Mouse (Mus musculus): ENCODE measurements around the gene Capn7. TPM values are rescaled to one million over a fixed set of nuclear protein-coding genes. Genes with fewer than 3 reads are reported as not detected.

Gene Capn7
- total and polyA plus RNA-seq, 3 experiments, result 27.9 to 45.0 (median 33.3) TPM

DNA sequence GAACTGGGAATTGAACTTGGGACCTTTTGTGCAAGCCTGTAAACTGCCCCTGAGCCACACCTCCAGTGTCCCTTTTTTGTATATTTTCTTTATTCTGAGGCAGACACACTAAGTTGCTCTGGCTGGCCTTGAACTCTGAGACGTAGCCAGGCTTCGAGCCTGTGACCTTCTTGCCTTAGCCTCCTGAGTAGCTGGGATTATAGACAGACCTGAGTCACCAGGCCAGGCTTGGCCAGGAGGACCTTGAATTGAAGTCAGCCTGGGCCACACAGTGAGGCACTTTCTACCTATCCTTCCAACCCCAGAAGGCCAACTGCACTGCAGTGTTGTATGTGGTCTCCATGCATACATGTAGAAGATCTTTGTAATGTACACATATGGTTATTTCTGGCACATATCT lies 60.0 kb downstream of the Capn7 start:
- in situ Hi-C loops (cut with MboI; ENCODE audit: low pct_ligation_motif_present, low pct_unique_long_range_greater_than_20kb, low sequenced_read_pairs) (no loop called here), dilution Hi-C loops (cut with MboI; ENCODE audit: extremely low pct_ligation_motif_present, extremely low pct_unique_long_range_greater_than_20kb, low sequenced_read_pairs) (no loop called here)
- Histone ChIP-seq H3K36me3 (replicated peaks in 1 of 2; ENCODE audit: control insufficient read depth in 1 of 2, insufficient read depth in 1 of 2, low read length in 1 of 2) (peaks cover 64 to 99% of the 10 kb centered on the region in 2 experiments), H3K9me3 (replicated peaks; ENCODE audit: low read length) (peaks cover 16% of the 10 kb centered on the region), H3K27ac (ENCODE audit: insufficient read depth, low read depth) (no peak overlapping the region), H3K4me3 (replicated peaks in 1 of 3; ENCODE audit: low read depth in 2 of 3, low read length in 2 of 3, poor library complexity in 1 of 3) (no peak overlapping the region), H3K4me1 (ENCODE audit: control insufficient read depth in 1 of 2, insufficient read depth in 2 of 2) (peaks cover 48 to 92% of the 10 kb centered on the region in 2 experiments), H3K9ac (ENCODE audit: insufficient read depth, low read depth) (no peak overlapping the region), H3K79me2 (replicated peaks; ENCODE audit: control insufficient read depth, extremely low read depth, insufficient read depth, poor library complexity, severe bottlenecking) (peaks cover 40% of the 10 kb centered on the region), H3K4me2 (ENCODE audit: insufficient read depth, low read depth, poor library complexity, severe bottlenecking) (no peak overlapping the region), H3K27me3 (replicated peaks) (no peaks in the 10 kb centered on the region)
- no peak for DNase-seq (ENCODE audit: extremely low read depth)
- no peak for TF ChIP-seq EP300 (IDR thresholded peaks at IDR 0.05; ENCODE audit: low read length)
- no peak for TF ChIP-seq POLR2AphosphoS2 (IDR thresholded peaks at IDR 0.05; ENCODE audit: low read depth, low read length)
- TF ChIP-seq MAX (IDR thresholded peaks at IDR 0.05; ENCODE audit: low read length), result no peak
- TF ChIP-seq MEF2A (IDR thresholded peaks at IDR 0.05; ENCODE audit: borderline replicate concordance, low read depth, low read length), result no peak
- TF ChIP-seq MAFK (IDR thresholded peaks at IDR 0.05; ENCODE audit: insufficient replicate concordance, low read length), result no peak
- TF ChIP-seq GABPA (IDR thresholded peaks at IDR 0.05; ENCODE audit: insufficient replicate concordance, low read depth, low read length), result no peak
- no peak for TF ChIP-seq USF1 (IDR thresholded peaks at IDR 0.05; ENCODE audit: low read depth, low read length)
- no peak for TF ChIP-seq ELF1 (IDR thresholded peaks at IDR 0.05; ENCODE audit: low read depth, low read length)

- Histone ChIP-seq H3K4me3 (replicated peaks in 1 of 3; ENCODE audit: low read depth in 2 of 3, low read length in 2 of 3, poor library complexity in 1 of 3) (no peak overlapping the region), H3K36me3 (replicated peaks in 1 of 2; ENCODE audit: control insufficient read depth in 1 of 2, insufficient read depth in 1 of 2, low read length in 1 of 2) (peaks cover 60 to 100% of the 10 kb centered on the region in 2 experiments), H3K79me2 (replicated peaks; ENCODE audit: control insufficient read depth, extremely low read depth, insufficient read depth, poor library complexity, severe bottlenecking) (peaks cover 37% of the 10 kb centered on the region), H3K4me1 (ENCODE audit: control insufficient read depth in 1 of 2, insufficient read depth in 2 of 2) (peaks cover 48 to 92% of the 10 kb centered on the region in 2 experiments), H3K9ac (ENCODE audit: insufficient read depth, low read depth) (no peak overlapping the region), H3K27ac (ENCODE audit: insufficient read depth, low read depth) (peak overlapping the region; percentile 76), H3K27me3 (replicated peaks) (no peaks in the 10 kb centered on the region), H3K4me2 (ENCODE audit: insufficient read depth, low read depth, poor library complexity, severe bottlenecking) (no peak overlapping the region), H3K9me3 (replicated peaks; ENCODE audit: low read length) (peaks cover 16% of the 10 kb centered on the region)
- dilution Hi-C loops (cut with MboI; ENCODE audit: extremely low pct_ligation_motif_present, extremely low pct_unique_long_range_greater_than_20kb, low sequenced_read_pairs) (no loop called here), in situ Hi-C loops (cut with MboI; ENCODE audit: low pct_ligation_motif_present, low pct_unique_long_range_greater_than_20kb, low sequenced_read_pairs) (no loop called here)
- no peak for DNase-seq (ENCODE audit: extremely low read depth)
- TF ChIP-seq SMC3 (IDR thresholded peaks at IDR 0.05; ENCODE audit: low read depth, low read length) (no peak), USF1 (IDR thresholded peaks at IDR 0.05; ENCODE audit: low read depth, low read length) (no peak), ZC3H11A (IDR thresholded peaks at IDR 0.05; ENCODE audit: low read depth, low read length) (no peak), TCF12 (IDR thresholded peaks at IDR 0.05; ENCODE audit: low read depth, low read length) (no peak), USF2 (conservative IDR thresholded peaks at IDR 0.05; ENCODE audit: low read depth, low read length) (no peak), MAFK (IDR thresholded peaks at IDR 0.05; ENCODE audit: insufficient replicate concordance, low read length) (no peak), MEF2A (IDR thresholded peaks at IDR 0.05; ENCODE audit: borderline replicate concordance, low read depth, low read length) (no peak), CHD2 (IDR thresholded peaks at IDR 0.05; ENCODE audit: low read length) (no peak), CHD1 (IDR thresholded peaks at IDR 0.05; ENCODE audit: low read depth, low read length) (no peak), MYC (IDR thresholded peaks at IDR 0.05; ENCODE audit: low read depth, low read length) (no peak), POLR2A (IDR thresholded peaks at IDR 0.05; ENCODE audit: low read depth, low read length) (no peak), RAD21 (IDR thresholded peaks at IDR 0.05; ENCODE audit: low read depth, low read length) (no peak), E2F4 (IDR thresholded peaks at IDR 0.05; ENCODE audit: insufficient replicate concordance, low read depth, low read length) (no peak), NRF1 (IDR thresholded peaks at IDR 0.05; ENCODE audit: low read depth, low read length) (no peak), TBP (conservative IDR thresholded peaks at IDR 0.05; ENCODE audit: low read depth, low read length) (no peak)
Observed at GRCm38 (mm10) chr14:31397353-31397752, 60.9 kb downstream of the Capn7 start.
